Mouse (Mus musculus) frontal cortex, postnatal 10 days (tissue): Measurements from ENCODE around the gene Taf3.

Experiments
- DNase-seq, 2 experiments: peaks; one replicate each; pipeline ENCODE4 v3.0.0; 2022; ENCODE audit warnings: low spot score in 2 of 2, mixed read lengths in 1 of 2

The Taf3 gene

DNA sequence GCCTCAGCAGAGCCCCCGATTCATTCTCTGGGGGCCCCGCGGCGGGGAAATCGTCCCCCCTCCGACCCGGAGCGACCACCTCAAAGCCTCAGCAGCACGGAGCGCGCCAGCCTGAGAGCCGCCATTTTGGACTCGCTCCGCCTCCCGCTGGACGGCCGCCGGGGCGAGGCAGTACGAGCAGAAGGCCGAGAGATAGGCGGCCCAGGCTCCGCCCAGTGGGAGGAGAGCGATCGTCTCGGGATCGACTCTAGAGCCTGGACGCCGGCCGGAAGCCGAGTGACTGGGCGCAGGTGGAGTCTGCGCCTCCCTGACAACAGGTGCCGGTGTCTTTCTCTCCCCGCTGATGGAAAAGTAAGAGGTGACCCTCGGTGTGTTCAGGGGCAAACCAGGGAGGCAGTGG is at the start of gene Taf3:
TSS of gene Taf3 (minus strand) at position 136 of the 400 bp plus-strand sequence.
- peak; percentile 85 to 90 for DNase-seq

DNA sequence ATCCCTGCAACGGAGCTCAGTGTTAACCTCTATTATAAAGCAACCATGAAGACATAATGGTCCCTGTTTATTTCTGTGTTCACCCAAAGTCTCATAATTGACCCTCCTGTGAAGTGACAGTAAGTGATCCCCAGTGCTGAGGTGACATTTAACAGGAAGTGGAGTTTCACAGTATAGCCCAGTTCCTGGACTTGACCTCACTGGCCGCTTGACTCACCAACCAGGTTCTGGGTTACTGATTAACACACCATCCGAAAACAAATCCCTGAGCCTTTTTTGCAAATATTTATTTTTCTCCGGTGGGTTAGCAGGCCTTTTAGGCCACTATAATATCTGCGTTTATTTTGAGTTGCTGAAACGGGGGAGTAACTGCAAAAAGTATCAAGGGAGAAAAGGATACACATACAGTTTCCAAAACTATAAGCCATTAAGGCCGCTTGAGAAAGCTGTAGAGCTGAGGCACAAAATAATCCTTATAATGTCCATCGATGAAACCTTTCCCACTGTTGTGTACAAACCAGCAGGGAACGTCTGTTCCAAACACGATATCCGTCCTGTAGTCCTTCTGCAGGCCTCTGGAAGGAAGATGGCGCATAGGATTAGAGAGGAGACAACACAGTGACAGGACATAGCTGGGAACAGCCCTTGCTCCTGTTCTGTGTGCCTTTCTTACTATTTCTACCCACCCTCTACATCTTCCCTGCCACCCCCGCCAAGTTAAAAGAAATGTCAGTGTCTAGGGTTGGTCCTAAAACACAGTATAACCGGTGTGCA is 46.1 kb upstream of the Taf3 start:
- no peak for DNase-seq

DNA sequence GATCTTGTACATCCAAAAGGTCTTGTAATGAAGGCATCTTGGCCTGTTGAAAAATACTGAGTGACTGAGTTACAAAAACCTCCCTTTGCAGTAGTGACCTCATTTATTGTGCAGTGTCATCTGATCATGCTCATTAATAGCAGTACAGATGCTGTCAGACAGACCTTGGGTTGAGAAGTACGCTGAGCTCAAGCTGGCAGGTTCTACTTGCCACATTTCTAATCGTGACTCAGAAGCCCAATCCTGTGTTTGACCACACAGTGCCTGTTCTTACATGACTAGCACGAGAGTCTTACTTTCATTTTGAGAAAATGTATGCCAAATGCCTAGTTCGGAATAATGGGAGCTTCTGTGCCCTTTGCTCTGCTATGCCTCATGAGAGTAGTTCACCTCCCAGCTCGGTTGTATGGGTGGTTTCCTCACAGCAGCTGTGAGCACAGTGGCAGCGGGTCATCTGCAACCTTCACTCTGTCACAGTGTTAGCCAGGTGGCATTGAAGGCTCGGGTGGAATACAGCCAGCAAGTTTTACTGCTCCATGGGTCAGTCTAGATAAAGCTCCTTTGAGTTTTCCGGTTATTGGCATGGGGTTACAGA is 39.0 kb upstream of the Taf3 start:
- no peak for DNase-seq

- no peak for DNase-seq
Observed at GRCm38 (mm10) chr2:10082737-10083136, 34.3 kb upstream of the Taf3 start.

DNA sequence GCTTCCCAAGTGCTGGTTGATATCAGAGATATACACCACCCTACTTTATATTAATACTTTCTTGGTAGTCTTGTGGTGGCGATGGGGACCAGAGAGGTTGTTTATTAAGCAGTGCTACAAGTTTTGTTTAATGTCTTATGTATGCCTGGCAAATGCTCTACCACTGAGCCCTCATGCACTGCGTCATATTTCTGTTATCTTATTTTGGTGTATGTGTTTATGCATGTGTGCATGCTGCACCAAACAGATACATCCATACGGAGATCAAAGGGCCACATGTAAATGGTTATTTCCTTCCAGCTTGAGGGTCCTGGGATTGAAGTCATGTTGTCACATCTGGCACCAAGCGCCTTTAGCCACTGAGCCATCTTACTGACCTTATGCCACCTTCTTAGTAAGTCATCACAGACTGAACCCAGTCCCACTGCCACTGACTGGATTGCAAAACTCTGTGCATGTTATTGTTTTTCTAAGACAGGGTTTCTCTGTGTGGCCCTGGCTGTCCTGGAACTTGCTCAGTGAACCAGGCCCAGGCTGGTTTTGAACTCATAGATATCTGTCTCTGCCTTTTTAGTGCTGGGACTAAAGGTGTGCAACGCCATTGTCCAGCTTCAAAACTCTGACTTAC is 33.2 kb upstream of the Taf3 start:
- DNase-seq = no peak

DNA sequence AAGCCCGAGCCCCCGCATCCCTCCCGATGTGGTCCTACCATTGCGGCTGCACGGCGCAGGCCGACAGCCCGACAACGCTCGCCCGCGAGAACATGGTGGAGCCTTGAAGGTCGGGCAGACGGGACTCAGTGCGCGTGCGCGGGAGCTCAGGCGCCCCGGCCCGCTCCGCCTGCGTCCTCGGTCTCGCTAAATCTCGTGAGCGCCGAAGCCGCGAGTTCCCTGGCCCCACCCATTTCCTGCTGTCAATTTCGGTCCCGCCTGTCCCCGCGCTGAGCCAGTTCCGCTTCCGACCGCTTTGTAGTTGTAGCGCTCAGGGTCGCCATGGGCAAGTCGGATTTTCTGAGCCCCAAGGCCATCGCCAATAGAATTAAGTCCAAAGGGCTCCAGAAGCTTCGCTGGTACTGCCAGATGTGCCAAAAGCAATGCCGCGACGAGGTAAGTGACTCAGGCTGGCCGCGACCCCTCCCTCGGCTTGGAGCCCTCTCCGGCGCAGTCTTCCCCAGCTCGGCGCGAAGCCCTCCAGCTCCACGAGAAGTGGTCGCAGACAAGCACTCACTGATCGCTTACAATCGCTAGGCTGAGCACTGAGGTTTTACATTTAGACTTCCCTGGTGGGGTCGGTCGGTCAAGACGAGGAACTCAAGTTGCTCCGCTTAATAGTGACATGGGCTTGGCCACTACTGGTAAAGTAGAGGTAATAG is 32.1 kb upstream of the Taf3 start, which contains the start of the genes Atp5c1 and Kin:
TSS of gene Atp5c1 (minus strand) at position 201 of the 701 bp plus-strand sequence.
TSS of gene Kin (plus strand) at position 284 of the 701 bp plus-strand sequence.
- peak; percentile 94 to 97 for DNase-seq

- DNase-seq = no peak
Observed at GRCm38 (mm10) chr2:10079745-10080309, 31.4 kb upstream of the Taf3 start.

DNA sequence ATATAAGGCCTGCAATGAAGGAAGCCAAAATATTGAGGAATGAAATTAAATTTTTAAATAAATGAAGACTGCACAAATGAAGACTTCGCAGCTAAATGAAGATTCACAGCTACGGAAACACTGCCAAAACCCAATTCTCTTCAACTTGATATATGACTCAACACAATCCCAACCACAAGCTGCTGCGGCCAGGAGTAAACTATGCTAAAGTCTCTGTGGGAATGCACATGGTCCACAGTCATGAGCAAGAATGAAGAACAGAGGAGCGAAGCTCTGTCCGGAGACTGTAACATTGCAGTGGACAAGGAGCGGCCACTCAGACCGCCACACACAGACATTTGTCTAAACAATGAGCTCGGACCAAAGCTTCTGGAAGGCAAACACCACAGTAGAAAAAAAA is 28.3 kb upstream of the Taf3 start:
- DNase-seq = no peak

- DNase-seq = no peak
Observed at GRCm38 (mm10) chr2:10074470-10074869, 26.1 kb upstream of the Taf3 start.

GRCm38 (mm10) chr2:10071751-10072150 is 23.4 kb upstream of the Taf3 start:
- DNase-seq = no peak

GRCm38 (mm10) chr2:10058836-10059235 is 10.4 kb upstream of the Taf3 start:
- no peak for DNase-seq

GRCm38 (mm10) chr2:10051996-10052395 is 3.6 kb upstream of the Taf3 start:
- DNase-seq = no peak

GRCm38 (mm10) chr2:10050878-10051277 is 2.5 kb upstream of the Taf3 start:
- peak in 1 of 2 experiments; percentile 27 for DNase-seq

- no peak for DNase-seq
Observed at GRCm38 (mm10) chr2:10049456-10049855, 1.1 kb upstream of the Taf3 start.

DNA sequence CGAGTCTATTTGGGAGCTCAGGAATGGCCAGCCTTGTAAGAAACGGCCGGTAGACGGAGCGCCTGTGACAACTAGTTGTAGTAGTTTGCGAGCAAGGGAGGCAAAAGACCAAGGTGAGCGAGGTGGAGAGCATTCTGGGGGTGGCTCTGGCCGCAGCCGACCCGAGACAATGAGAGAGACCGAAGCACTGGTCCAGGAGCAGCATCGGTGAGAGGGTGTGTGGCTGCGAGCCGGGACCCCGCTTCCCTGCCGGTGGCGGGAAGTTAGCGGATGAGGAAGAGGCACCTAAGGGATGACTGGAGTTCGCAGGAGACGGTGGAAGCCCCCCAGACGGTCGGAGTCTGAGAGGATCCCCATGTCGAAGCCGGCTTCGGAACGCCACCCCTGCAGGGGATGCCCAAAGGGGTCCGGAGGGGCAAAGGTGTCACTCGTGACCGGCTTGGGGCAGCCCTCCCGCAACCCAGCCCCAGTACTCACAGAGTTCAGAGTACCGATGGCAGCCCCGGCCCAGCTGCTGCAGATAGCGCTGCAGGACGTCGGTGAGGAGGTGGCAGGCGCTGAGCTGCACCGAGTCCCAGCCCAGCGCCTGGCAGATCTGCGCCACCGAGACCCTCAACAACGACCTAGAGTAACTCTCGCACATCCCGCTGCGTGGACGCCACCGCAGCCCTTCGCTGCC is 499 bp downstream of the Taf3 start:
- DNase-seq = no peak

DNA sequence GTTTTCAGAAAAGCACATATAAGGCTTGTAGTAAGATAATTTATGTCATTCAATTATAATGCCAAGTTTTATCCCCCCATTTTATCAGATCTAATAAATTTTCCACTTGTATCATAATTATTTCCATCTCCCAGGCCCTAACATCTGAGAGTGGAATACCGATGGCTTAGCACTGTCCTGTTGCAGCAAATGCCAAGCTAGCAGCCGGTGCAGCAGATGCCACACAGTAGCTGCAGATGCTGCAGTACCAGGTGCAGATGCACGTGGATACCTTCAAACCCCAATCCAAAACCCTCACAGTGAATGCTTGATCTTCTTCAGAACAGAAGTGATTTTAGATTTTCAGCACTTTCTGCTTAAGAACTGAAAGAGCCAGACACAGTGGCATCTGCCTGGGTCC is 13.4 kb downstream of the Taf3 start:
- no peak for DNase-seq

DNA sequence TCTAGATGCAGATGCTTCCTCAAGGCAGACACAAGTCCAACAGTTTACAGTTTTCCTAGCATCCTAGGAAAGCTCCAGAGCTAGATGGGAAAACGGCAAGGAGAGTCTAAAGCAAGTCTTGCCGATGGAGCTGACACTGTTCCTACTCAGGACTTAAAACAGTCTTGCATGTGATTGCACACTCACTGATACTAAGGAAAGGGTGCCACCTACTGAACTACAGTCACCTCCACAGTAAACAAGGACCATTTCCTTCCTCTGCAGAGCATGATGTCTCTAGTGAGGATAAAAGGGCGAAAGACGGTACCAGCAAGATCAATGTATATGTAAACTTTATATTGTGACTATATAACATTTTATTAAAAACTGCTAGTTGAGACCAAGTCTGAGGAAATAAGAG is 14.7 kb downstream of the Taf3 start:
- DNase-seq = no peak

GRCm38 (mm10) chr2:10029755-10030154 is 18.6 kb downstream of the Taf3 start:
- no peak for DNase-seq

GRCm38 (mm10) chr2:10024264-10024663 is 24.1 kb downstream of the Taf3 start:
- DNase-seq = no peak

DNA sequence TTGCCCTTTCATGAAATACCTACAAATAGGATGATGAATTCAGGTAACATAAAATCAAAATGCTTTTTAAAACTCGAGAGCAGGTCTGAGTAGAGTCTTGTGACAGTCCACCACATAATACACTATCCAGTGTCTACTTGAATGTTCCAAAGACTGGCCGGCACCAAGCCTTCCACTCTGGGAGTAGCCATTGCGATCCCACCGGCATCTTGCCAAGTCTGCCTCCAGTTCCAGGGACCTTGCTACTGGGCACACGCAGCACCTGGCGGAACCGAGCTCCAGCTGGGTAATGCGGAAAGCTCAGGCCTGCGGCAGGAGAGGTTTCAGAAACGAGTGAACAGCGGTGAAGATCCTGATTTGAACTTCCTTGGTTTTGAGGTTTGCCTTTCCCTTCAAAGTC is 27.1 kb downstream of the Taf3 start:
- DNase-seq = no peak

- DNase-seq = no peak
Observed at GRCm38 (mm10) chr2:10014951-10015635, 33.3 kb downstream of the Taf3 start.
